Mouse (Mus musculus) CD8-positive naive resting alpha-beta T cell, adult 2 months (primary cell): Measurements from ENCODE around the gene Vmn2r117.
"Not testable (repeated sequence)": the region's sequence is repeated elsewhere in the genome, so short reads cannot be mapped to it uniquely, and the experiment has no call there.

Experiments used
- DNase-seq, 2 experiments: peaks; one replicate each; pipeline ENCODE4 v3.0.0; 2022; ENCODE audit warnings: low read depth in 2 of 2, low spot score in 2 of 2

Vmn2r117 gene

DNA sequence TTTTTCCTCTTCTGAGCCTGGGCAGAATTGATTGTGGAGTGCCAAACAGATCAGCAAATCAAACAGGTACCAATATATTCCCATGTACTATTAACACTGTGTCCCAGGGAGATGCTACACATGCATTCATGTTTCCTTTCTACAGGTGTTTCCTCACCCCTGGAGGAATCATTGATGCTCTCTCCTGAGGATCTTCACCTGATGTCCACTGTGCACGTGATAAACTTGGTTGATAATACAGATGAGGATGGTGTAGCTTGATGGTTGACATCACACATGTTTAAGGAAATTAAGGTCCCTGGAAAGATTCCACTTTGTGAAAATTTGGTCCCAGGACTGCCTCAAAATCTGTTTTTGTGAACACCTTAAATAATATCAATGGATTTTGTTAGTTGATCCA, at the start of gene Vmn2r117:
TSS of gene Vmn2r117 (minus strand) at position 101 of the 400 bp plus-strand sequence.
- DNase-seq = not testable (repeated sequence)

DNA sequence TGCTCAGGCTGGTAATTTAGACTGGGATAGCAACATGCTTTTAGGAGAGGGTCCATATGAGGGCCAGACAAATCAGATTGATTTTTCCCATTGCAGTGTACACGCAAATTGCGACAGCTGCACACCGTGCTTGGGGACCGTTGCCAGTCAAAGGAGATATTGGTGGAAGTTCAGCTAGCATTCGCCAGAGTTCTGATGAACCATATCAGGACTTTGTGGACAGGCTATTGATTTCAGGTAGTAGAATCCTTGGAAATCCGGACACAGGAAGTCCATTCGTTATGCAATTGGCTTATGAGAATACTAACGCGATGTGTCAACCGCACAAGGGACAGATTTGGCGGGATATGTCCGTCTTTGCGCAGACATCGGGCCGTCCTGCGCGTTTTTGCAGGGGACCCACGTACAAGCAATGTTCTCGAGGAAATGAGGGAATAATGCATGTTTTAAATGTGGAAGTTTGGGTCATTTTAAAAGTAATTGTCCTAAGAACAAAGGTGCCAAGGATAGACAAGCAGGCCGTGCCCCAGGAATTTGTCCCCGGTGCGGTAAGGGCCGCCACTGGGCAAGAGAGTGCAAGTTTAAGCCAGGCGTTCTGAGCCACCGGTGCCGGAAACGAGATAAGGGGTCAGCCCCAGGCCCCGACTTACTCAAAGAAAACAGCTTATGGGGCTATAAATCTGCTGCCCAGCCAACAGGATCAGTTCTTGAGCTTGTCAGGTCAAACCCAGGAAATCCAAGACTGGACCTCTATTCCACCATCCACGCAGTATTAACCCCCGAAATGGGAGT, 43.6 kb upstream of the Vmn2r117 start:
- not testable (repeated sequence) for DNase-seq

DNA sequence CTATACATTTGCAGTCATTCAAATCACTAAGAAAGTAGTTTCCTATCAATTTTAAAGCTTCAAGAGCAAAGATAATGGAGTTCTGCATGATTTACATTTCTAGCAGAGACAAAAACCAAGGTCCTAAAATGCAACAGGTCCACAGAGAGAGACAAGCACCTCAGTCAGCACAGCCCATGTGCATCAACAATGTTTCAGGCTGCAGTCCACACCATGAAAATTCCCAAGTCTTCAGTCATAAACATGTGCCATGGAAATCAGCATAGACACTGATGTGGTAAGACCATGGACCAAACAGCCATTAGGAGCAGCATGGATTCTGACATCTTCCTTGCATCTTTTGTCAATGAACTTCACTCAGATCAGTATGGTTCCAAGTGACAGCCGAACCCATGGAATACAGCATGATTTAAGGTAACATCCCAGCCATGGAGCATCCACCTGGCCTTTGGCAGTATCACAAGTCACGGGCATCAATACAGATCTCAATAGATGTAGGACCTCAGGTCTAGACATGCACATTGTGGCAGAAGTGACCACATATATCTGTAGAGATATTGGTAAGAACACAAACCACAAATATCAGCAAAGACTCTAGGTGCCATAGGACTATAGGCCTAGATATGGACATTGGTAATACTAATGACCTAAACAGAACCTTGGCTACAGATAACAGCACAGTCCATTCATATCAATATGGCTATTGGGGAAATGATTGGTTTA, 39.4 kb upstream of the Vmn2r117 start:
- no peak for DNase-seq

DNA sequence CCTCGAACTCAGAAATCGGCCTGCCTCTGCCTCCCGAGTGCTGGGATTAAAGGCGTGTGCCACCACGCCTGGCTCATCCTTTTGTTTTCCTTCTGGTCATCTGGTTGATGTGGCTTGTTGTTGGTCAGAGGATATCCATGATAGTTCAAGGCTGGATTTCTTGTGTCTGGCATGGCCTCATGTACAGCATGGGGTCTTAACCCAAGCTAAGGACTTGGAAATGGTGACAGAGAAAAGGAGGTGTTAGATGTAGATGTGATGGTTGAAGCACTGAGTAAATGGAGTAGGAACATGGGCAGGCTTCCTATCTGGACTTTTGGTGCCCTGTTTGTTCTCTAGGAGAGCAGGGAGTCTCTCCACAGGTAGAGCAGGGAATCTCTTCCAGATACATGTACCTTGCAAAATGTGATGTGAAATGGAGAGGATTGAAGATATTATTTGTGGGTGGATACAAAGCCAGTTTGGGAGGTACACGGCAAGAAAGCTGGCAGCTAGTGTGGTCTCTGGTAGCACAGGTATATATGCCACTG, 46.3 kb downstream of the Vmn2r117 start:
- DNase-seq = no peak
